Mouse (Mus musculus): ENCODE results near the gene Zbtb25.

Gene Zbtb25

DNA sequence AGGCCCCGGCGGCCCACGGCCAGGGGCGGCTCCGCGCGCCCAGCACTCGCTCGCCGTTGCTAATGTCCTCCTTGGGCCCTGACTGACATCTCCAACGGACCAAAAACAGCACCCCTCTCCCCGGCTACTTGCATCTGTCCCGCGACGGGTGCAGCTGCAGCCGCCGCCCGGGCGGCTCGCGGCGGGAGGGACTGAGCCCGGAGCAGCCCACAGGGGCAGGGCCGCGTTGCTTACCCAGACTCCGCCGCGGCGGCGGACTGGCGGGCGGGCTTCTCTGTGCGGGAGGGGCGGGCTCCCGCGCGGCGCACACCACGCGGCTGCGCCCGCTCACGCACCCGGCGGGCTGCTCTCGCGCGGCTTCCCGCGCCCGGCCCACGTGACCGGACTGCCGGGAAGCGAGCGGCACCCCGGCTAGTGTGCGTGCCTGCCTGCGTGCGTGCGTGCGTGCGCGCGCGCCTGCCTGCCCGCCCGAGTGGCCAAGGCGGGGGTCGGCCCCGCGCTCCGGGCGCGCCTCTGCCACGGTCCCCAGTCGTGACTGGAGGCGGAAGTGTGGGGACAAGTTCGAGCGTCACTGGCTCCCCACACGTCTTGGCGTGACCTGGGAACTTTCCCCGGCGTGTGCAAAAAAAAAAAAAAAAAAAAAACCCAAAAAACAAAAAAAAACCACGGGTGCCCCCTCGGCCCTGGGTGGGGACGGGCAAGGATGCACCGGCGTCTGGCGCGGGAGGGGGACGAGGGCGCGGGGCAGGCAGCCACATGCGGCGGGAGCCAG, at the start of gene Zbtb25:
Zbtb25 (minus strand) TSS at position 397 of the 772 bp plus-strand sequence.
- DNase-seq (ENCODE audit: low read depth, low spot score) = peak; percentile 88

DNA sequence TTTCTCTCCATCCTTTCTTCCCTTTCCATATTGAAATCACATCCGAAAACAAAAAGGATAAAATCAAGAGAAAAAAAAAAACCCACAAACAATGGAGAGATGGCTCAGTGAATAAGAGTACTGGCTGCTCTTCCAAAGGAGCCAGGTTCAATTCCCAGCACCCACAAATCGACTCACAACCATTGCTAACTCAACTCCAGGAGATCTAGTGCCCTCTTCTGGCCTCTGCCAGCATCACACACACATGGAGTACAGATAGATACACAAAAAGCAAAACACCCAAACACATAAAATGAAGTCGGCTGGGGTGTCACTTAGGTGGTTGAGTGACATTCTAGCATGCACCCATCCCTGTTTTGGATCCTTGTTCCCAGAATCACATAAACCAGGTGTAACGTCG, 48.9 kb upstream of the Zbtb25 start:
- DNase-seq (ENCODE audit: low read depth, low spot score) = no peak

DNA sequence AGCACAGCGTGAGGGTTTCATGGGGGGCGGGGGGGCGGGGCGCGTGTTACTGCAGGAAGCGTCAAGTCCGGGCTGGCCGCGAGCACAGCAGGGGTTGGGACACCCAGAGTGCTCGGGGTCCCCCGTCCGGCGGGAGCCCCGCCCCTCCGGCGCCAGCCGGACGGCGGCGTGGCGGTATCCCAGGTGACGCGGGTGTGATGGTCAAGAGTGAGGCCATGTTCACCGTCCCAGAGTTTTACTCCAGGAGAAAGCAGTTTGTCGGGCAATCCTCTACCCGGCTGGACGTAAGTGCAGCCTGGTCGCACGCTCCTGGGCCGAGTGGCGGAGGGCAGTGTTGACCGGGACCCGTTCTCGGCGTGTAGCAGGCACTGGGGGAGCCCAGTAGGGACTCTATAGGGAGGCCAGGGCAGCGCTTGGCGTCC, 48.0 kb upstream of the Zbtb25 start, which contains the start of gene Ppp1r36:
Ppp1r36 (plus strand) TSS at position 106 of the 422 bp plus-strand sequence.
- DNase-seq (ENCODE audit: low read depth, low spot score) = no peak

DNA sequence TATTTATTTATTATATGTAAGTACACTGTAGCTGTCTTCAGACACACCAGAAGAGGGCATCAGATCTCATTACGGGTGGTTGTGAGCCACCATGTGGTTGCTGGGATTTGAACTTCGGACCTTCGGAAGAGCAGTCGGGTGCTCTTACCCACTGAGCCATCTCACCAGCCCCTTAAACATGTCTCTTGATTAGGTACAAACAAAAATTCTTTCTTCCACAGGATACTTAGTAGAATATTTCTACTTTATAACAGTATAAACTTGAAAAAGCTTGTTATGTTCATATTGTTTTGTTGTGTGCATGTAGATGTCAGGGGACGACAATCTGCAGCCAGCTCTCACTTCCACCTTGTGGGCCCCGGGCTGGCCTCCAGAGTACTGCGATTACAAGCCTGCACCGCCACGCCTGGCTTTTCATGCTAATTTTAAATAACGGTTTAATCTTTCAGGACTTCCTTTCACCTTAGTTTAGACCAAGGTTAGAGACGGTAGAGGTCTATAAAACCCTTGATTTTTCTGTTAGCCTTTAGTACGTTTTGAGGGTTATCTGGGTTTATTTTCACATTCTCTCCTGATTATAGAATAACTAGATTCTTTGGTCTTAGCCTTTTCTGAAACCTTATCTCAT, 46.1 kb upstream of the Zbtb25 start:
- no peak for DNase-seq (ENCODE audit: low read depth, low spot score)

DNA sequence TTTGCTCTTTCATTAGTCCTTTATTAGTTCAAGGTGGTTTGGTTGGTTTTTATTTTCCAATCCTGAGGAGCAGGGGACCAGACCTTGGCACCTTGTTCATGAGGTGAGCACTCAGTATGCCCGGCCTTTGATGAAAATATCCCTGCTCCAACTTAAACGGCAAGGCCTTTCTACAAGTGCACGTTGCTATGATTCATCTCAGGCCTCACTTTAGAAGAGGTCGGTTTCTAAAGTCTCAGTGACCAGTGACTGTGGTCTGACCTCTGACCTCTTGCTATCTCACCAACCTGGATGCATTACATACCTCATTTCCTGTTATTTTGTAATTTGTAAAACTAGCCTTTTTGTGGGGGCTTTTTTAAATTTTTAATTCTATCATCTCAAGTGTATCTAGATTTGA, 39.8 kb upstream of the Zbtb25 start:
- no peak for DNase-seq (ENCODE audit: low read depth, low spot score)

DNA sequence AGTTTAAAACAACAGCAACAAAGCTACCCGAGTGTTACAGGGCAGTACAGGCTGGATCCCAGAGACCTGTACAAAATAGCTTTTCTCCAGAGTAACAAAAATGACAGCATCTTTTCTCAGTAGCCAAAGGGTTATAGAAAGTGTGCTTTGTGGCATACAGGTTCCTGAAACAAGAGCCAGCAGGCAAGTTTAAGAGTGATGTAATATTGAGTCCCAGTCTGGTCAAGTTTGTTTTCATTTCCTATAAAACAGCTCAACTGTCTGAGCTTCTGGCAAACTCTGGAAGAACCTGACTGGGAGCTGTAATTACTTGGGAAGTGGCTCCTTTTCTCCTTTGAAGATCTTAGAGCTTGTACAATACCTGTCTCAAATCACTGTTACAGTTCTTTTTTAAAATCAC, 37.8 kb upstream of the Zbtb25 start:
- no peak for DNase-seq (ENCODE audit: low read depth, low spot score)

DNA sequence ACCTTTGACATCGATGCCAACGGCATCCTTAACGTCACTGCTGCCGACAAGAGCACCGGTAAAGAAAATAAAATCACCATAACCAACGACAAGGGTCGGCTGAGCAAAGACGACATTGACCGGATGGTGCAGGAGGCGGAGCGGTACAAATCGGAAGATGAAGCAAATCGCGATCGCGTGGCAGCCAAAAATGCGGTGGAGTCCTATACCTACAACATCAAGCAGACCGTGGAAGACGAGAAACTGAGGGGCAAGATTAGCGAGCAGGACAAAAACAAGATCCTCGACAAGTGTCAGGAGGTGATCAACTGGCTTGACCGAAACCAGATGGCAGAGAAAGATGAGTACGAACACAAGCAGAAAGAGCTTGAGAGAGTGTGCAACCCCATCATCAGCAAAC, 36.6 kb upstream of the Zbtb25 start:
- DNase-seq (ENCODE audit: low read depth, low spot score) = no peak

DNA sequence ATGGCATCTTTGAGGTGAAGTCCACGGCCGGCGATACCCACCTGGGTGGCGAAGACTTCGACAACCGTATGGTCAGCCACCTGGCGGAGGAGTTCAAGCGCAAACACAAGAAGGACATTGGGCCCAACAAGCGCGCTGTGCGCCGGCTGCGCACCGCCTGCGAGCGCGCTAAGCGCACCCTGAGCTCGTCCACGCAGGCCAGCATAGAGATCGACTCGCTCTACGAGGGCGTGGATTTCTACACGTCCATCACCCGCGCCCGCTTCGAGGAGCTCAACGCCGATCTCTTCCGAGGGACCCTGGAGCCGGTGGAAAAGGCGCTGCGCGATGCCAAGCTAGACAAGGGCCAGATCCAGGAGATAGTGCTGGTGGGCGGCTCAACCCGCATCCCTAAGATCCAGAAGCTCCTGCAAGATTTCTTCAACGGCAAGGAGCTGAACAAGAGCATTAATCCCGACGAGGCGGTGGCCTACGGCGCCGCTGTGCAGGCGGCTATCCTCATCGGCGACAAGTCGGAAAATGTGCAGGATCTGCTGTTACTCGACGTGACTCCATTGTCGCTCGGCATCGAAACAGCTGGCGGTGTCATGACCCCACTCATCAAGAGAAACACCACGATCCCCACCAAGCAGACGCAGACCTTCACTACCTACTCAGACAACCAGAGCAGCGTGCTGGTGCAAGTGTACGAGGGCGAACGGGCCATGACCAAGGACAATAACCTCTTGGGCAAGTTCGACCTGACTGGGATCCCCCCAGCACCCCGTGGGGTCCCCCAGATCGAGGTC, 36.0 kb upstream of the Zbtb25 start:
- DNase-seq (ENCODE audit: low read depth, low spot score) = no peak

DNA sequence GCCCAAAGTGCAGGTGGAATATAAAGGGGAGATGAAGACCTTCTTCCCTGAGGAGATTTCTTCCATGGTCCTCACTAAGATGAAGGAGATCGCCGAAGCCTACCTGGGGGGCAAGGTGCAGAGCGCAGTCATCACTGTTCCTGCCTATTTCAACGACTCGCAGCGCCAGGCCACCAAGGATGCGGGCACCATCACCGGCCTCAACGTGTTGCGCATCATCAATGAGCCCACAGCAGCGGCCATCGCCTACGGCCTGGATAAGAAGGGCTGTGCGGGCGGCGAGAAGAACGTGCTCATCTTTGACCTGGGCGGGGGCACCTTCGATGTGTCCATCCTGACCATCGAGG, 35.4 kb upstream of the Zbtb25 start:
- DNase-seq (ENCODE audit: low read depth, low spot score) = no peak

DNA sequence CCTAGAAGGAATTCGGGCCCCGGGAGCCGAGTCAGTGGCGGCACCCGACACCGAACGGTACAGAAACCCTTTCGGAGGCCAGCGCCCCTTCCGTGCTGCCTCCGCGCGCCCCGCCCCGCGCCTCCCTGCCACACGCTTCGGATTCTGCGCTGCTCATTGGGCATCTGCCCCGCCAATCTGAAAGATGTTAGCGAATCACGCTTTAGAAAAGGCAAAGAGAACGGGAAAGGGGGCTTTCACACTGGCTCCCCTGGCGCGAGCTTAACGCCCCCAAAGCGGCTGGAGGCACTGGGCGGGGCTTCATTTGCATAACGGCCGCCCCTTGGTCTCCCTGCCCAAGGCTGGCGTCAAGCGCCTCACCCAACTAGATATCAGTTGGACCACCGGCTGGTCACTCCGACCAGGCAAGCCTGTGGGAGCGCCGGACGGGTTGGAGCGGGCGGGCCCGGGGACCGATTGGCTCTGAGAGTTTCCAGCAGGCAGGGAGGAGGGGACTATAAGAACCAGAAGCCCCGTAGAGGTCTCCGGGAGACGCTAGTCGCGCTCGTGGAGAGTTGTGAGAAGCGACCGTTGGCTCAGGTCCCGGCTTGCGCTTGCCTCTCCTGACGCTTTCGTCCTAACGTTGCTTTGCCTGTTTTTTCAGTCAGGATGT, 34.6 kb upstream of the Zbtb25 start, which contains the start of gene Hspa2:
Hspa2 (plus strand) TSS at position 291 of the 652 bp plus-strand sequence.
- DNase-seq (ENCODE audit: low read depth, low spot score) = peak; percentile 99

DNA sequence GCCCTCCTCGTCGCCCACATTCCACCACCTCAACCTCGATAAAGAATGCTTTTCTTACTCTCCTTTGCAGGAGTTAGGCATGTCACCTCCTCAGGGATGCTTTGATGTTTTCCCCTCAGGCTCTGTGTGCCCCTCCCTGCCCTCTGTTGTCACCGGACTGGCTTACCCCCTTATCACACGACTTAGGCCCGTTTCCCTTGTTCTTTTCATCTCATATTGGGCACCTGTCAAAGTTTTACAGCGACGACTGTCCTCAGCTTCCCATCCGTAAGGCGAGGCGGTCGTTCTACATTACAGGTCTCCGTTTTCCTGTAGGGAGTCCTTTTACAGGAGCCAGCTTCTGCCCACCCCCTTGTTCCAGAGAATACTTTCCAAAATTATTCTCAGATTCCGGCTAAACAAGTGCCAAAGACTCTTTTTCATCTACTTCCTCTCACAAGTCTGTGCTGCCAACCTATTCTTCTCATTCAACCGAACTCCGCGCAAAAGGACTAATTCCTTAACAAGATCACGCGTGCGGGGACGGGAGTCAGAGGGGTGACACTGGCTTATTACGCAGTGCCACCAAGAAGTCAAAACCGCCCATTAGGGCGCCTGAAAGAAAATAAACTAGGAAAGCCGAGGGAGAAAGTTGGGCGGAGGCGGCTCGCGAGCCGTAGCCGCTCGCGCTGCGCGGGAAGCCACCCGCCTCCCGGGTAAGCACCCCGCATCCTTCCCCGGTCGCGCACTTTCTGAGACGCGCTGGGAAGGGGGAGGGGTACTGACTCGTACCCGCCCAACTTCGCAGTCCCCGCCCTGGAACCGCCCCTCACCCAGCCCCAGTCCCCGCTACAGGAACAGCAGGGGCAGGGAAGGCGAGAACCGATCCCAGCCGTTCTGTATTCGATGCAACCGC, 33.8 kb upstream of the Zbtb25 start:
- DNase-seq (ENCODE audit: low read depth, low spot score) = no peak

DNA sequence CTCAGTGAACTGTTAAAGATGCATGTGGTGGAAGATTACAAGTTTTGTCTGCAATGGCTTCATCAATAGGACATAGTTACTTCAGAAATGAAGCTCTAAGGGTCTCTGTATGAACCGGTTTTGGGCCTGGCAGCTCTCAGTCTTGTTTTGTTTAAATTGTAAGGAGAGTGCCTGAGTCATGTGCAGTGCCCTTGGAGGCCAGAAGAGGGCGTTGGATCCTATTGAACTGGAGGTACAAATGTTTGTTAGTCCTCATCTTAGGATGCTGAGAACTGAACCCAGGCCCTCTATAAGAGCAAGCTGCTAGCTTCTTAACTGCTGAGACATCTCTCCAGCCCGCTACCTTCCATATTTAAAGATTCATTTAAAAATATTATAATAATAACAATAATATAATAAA, 32.3 kb upstream of the Zbtb25 start:
- no peak for DNase-seq (ENCODE audit: low read depth, low spot score)

DNA sequence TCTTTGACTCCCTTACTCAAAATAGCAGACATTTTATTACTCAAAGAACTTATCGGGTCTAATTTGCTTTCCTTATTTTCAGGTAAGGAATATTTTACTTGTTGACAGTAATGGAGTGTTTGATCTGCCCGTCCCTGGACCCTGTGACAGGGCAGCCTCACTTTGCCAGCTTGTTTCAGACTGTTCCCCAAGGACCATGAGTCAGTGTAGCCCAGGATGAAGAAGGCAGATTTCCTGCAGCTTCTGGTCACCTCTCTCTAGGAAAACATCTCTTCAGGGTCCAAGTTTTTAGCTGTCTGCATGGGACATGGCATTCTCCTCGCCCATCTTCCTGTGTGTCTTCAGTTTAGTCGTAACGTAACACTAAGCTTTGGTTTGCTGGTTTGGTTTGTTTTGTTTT, 27.9 kb upstream of the Zbtb25 start:
- DNase-seq (ENCODE audit: low read depth, low spot score) = no peak

DNA sequence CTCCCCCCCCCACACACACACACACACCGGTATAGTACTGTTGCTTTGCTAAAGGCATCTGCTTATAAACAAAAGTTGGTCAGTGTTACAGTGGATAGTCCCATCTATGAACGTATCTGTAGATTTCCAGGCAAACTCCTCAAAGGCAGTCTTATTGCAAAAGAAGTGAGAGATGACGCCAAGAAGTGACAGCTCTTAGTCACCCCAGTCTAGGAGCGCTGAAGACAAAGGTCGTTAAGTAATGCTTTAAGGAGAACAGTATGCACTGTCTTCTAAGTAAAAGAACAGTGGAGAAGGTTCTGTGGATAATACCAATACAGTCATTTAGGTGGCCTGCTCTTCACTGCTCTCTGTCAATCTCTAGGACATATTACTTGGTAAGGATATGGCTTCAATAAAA, 23.6 kb upstream of the Zbtb25 start:
- no peak for DNase-seq (ENCODE audit: low read depth, low spot score)

DNA sequence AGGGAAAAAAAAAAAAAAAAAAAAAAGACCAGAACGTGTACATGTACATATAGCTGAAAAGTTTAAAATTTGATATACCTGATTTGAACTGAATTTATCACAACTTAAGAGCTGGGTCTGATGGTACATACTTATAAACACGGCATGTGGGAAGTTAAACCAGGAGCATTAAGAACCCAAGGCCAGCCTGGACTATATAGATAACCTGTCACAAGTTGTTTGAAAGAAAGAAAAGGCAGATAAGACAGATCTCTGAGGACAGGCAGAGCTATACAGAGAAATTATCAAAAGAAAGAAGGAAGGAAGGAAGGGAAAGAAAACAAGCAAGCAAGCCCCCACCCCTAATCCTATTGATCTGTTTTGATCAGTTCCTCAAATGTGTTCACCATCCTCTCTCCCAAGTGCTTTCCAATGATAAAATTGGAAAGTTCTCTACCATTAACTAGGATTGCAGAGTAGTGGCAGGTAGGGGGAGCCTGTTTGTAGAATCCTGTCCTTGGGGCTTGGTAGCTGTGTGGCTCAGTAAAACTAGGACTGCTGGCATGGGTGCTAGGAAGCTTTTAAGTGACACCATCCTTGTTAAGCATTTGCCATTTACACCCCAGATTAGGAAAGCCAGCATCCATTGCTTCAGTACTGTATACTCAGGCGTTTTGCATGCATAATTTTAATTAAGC, 22.3 kb upstream of the Zbtb25 start:
- DNase-seq (ENCODE audit: low read depth, low spot score) = no peak

DNA sequence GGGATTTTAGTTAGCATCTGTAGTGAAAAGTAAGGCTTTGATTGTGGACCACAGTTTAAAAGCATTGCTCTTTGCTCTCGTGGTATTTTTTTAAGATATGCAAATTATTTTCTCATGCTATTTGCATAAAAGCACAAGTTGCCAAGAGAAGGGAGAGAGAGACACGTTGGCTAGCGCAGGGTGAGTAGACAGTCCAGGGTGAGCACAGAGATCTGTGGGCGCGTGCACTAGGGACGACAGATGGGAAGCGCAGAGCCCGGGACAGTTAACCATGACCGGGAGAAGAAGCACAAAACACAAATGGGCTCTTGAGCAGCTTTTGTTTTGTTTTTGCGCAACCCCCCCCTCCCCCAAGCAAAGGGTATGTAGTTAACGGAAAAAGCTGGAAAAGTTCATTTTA, 19.4 kb upstream of the Zbtb25 start:
- DNase-seq (ENCODE audit: low read depth, low spot score) = no peak

DNA sequence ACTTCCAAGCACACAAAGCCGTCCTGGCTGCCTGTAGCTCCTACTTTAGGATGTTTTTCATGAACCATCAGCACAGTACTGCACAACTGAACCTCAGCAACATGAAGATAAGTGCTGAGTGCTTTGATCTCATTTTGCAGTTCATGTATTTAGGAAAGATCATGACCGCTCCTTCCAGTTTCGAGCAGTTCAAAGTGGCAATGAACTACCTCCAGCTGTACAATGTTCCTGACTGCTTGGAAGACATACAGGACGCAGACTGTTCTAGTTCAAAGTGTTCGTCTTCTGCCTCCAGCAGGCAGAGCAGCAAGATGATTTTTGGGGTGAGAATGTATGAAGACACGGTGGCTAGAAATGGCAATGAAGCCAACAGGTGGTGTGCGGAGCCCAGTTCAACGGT, 15.9 kb upstream of the Zbtb25 start:
- no peak for DNase-seq (ENCODE audit: low read depth, low spot score)

DNA sequence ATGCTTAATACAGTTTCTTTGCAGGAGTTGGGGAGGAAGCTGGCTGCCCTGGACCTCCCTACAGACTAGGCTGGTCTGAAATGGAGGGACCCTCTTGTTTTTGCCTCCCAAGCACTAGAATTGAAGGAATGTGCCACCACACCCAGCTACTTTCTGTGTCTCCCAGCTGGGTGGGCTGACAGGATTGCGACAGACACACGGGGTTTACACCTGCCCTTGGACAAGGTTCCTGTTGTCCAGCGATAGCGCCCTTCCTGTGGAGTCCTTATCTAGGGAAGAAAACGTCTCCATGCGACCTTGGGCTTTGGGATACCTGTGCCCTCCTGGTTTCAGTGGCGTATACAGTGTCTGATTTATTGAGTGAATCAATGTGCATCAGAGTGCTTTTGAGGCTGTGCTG, 10.7 kb upstream of the Zbtb25 start:
- no peak for DNase-seq (ENCODE audit: low read depth, low spot score)

DNA sequence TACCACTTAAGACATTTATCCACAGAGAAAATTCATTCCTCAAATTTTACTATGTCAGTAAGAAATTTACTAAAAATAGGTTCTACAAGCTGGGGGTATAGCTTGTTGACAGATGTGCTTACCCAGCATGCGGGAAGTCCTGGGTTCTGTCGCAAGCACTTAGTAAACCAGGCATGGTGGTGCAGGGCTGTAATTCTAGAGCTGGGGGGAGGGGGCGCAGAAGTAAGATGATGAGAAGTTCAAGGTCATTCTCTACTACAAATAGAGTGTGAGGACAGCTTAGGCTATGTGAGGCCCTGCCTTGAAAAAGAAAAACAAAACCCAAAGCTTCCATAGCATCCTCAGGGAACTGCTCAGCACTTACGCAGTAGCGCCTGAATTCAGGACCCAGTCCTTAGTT, 9.2 kb upstream of the Zbtb25 start:
- DNase-seq (ENCODE audit: low read depth, low spot score) = no peak

DNA sequence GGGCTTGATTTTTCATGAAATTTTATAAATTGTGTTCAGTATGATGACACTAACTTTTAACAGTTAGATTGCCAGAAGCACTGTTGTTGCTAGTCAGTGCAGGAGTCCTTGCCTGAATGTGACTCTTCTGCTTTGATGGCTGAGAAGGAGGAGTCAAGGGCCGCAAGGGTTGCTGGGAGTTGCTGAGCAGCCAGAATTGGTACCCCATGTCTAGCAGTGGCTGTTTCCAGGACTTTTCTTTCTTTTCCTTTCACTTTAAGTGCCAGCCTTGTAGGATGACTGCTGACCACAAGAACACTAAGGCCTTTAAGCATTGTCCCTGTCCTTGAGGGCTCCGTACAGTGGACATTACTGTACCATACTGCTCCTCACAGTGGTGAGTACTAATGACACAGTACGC, 8.3 kb upstream of the Zbtb25 start:
- DNase-seq (ENCODE audit: low read depth, low spot score) = no peak
